Mouse (Mus musculus): Measurements from ENCODE around the gene Fndc8. TPM values are rescaled to one million over a fixed set of nuclear protein-coding genes. Genes with fewer than 3 reads are reported as not detected.

Gene Fndc8
- polyA plus RNA-seq, 1 experiment = 0.08 TPM

GRCm38 (mm10) chr11:82847571-82848000, 44.3 kb upstream of the Fndc8 start:
- TF ChIP-seq FOSL1 (IDR thresholded peaks at IDR 0.05; ENCODE audit: insufficient read depth, low read length, poor library complexity, severe bottlenecking) = no peak
- TF ChIP-seq CTCF (IDR thresholded peaks at IDR 0.05; ENCODE audit: control insufficient read depth, insufficient read depth, insufficient read length) = no peak
- TF ChIP-seq MYOD1 (IDR thresholded peaks at IDR 0.05; ENCODE audit: control insufficient read depth, insufficient read length, low read depth) = no peak
- TF ChIP-seq CEBPB (IDR thresholded peaks at IDR 0.05; ENCODE audit: low read depth) = no peak
- no peak for TF ChIP-seq USF1 (IDR thresholded peaks at IDR 0.05; ENCODE audit: low read depth)
- TF ChIP-seq MYOG (IDR thresholded peaks at IDR 0.05; ENCODE audit: control insufficient read depth, extremely low read depth, insufficient read length) = no peak
- no peak for TF ChIP-seq MAX (IDR thresholded peaks at IDR 0.05)
- H3K79me3 ChIP-seq (ENCODE audit: low read depth) = no peaks in the 10 kb centered on the region
- H3K79me2 ChIP-seq (ENCODE audit: control insufficient read depth, insufficient read depth) = no peaks in the 10 kb centered on the region
- H3ac ChIP-seq (ENCODE audit: control insufficient read depth, insufficient read length, low read depth) = no peak overlapping the region
- H3K27me3 ChIP-seq (ENCODE audit: control insufficient read depth, insufficient read depth, insufficient read length) = no peaks in the 10 kb centered on the region
- H3K4me3 ChIP-seq (ENCODE audit: insufficient read depth, poor library complexity, severe bottlenecking) = no peak overlapping the region
- no peaks in the 10 kb centered on the region for H3K36me3 ChIP-seq (ENCODE audit: control insufficient read depth, insufficient read depth)

- no peaks in the 10 kb centered on the region for H3K27me3 ChIP-seq (ENCODE audit: control insufficient read depth, insufficient read depth, insufficient read length)
- H3K79me2 ChIP-seq (ENCODE audit: control insufficient read depth, insufficient read depth) = no peaks in the 10 kb centered on the region
Measured at GRCm38 (mm10) chr11:82850259-82850658, 41.7 kb upstream of the Fndc8 start.

GRCm38 (mm10) chr11:82852115-82852514, 39.8 kb upstream of the Fndc8 start:
- Histone ChIP-seq H3K27me3 (ENCODE audit: control insufficient read depth, insufficient read depth, insufficient read length) (no peaks in the 10 kb centered on the region), H3K4me3 (ENCODE audit: insufficient read depth, poor library complexity, severe bottlenecking) (no peak overlapping the region), H3K79me2 (ENCODE audit: control insufficient read depth, insufficient read depth) (no peaks in the 10 kb centered on the region), H3K79me3 (ENCODE audit: low read depth) (no peaks in the 10 kb centered on the region), H3ac (ENCODE audit: control insufficient read depth, insufficient read length, low read depth) (no peak overlapping the region), H3K36me3 (ENCODE audit: control insufficient read depth, insufficient read depth) (no peaks in the 10 kb centered on the region)
- TF ChIP-seq USF1 (IDR thresholded peaks at IDR 0.05; ENCODE audit: low read depth) = no peak
- TF ChIP-seq CTCF (IDR thresholded peaks at IDR 0.05; ENCODE audit: control insufficient read depth, insufficient read depth, insufficient read length) = no peak
- no peak for TF ChIP-seq MYOD1 (IDR thresholded peaks at IDR 0.05; ENCODE audit: control insufficient read depth, insufficient read length, low read depth)
- no peak for TF ChIP-seq MAX (IDR thresholded peaks at IDR 0.05)
- TF ChIP-seq FOSL1 (IDR thresholded peaks at IDR 0.05; ENCODE audit: insufficient read depth, low read length, poor library complexity, severe bottlenecking) = no peak
- no peak for TF ChIP-seq CEBPB (IDR thresholded peaks at IDR 0.05; ENCODE audit: low read depth)
- no peak for TF ChIP-seq MYOG (IDR thresholded peaks at IDR 0.05; ENCODE audit: control insufficient read depth, extremely low read depth, insufficient read length)

More at GRCm38 (mm10) chr11:82850259-82850658, 41.7 kb upstream of the Fndc8 start:
- no peaks in the 10 kb centered on the region for H3K36me3 ChIP-seq (ENCODE audit: control insufficient read depth, insufficient read depth)
- no peaks in the 10 kb centered on the region for H3K79me3 ChIP-seq (ENCODE audit: low read depth)
- H3ac ChIP-seq (ENCODE audit: control insufficient read depth, insufficient read length, low read depth) = no peak overlapping the region
- no peak overlapping the region for H3K4me3 ChIP-seq (ENCODE audit: insufficient read depth, poor library complexity, severe bottlenecking)
- TF ChIP-seq CTCF (IDR thresholded peaks at IDR 0.05; ENCODE audit: control insufficient read depth, insufficient read depth, insufficient read length) = no peak
- TF ChIP-seq USF1 (IDR thresholded peaks at IDR 0.05; ENCODE audit: low read depth) = no peak
- TF ChIP-seq MAX (IDR thresholded peaks at IDR 0.05) = no peak
- no peak for TF ChIP-seq MYOG (IDR thresholded peaks at IDR 0.05; ENCODE audit: control insufficient read depth, extremely low read depth, insufficient read length)
- TF ChIP-seq CEBPB (IDR thresholded peaks at IDR 0.05; ENCODE audit: low read depth) = no peak
- TF ChIP-seq FOSL1 (IDR thresholded peaks at IDR 0.05; ENCODE audit: insufficient read depth, low read length, poor library complexity, severe bottlenecking) = no peak
- no peak for TF ChIP-seq MYOD1 (IDR thresholded peaks at IDR 0.05; ENCODE audit: control insufficient read depth, insufficient read length, low read depth)

DNA sequence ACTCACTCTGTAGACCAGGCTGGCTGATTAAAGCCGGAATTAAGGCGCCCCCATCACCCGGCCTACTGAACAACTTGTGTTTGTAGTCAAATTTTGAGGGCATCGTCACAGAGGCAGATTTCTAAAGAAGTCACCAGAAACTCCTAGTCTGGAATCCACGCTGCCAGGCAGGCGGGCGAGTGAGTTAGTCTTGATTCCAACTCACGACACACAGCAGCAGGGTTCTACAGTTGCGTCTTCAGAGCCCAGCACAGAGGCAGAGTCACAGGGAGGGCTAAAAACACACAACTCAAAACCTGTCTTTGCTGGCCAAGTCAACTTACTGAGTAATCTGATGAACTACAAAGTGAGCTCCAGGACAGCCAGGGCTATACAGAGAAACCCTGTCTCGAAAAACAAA, 39.4 kb upstream of the Fndc8 start:
- no peak overlapping the region for H3K4me3 ChIP-seq (ENCODE audit: insufficient read depth, poor library complexity, severe bottlenecking)
- no peak overlapping the region for H3ac ChIP-seq (ENCODE audit: control insufficient read depth, insufficient read length, low read depth)
- no peaks in the 10 kb centered on the region for H3K79me3 ChIP-seq (ENCODE audit: low read depth)
- H3K79me2 ChIP-seq (ENCODE audit: control insufficient read depth, insufficient read depth) = no peaks in the 10 kb centered on the region
- no peaks in the 10 kb centered on the region for H3K36me3 ChIP-seq (ENCODE audit: control insufficient read depth, insufficient read depth)
- H3K27me3 ChIP-seq (ENCODE audit: control insufficient read depth, insufficient read depth, insufficient read length) = no peaks in the 10 kb centered on the region
- no peak for TF ChIP-seq CEBPB (IDR thresholded peaks at IDR 0.05; ENCODE audit: low read depth)
- no peak for TF ChIP-seq USF1 (IDR thresholded peaks at IDR 0.05; ENCODE audit: low read depth)
- TF ChIP-seq FOSL1 (IDR thresholded peaks at IDR 0.05; ENCODE audit: insufficient read depth, low read length, poor library complexity, severe bottlenecking) = no peak
- no peak for TF ChIP-seq MYOG (IDR thresholded peaks at IDR 0.05; ENCODE audit: control insufficient read depth, extremely low read depth, insufficient read length)
- TF ChIP-seq MAX (IDR thresholded peaks at IDR 0.05) = no peak
- no peak for TF ChIP-seq CTCF (IDR thresholded peaks at IDR 0.05; ENCODE audit: control insufficient read depth, insufficient read depth, insufficient read length)
- TF ChIP-seq MYOD1 (IDR thresholded peaks at IDR 0.05; ENCODE audit: control insufficient read depth, insufficient read length, low read depth) = no peak

GRCm38 (mm10) chr11:82852958-82853357, 39.0 kb upstream of the Fndc8 start:
- Histone ChIP-seq H3K4me3 (ENCODE audit: insufficient read depth, poor library complexity, severe bottlenecking) (no peak overlapping the region), H3K79me2 (ENCODE audit: control insufficient read depth, insufficient read depth) (no peaks in the 10 kb centered on the region), H3K36me3 (ENCODE audit: control insufficient read depth, insufficient read depth) (no peaks in the 10 kb centered on the region), H3K79me3 (ENCODE audit: low read depth) (no peaks in the 10 kb centered on the region), H3K27me3 (ENCODE audit: control insufficient read depth, insufficient read depth, insufficient read length) (no peaks in the 10 kb centered on the region), H3ac (ENCODE audit: control insufficient read depth, insufficient read length, low read depth) (no peak overlapping the region)
- TF ChIP-seq MAX (IDR thresholded peaks at IDR 0.05) (no peak), FOSL1 (IDR thresholded peaks at IDR 0.05; ENCODE audit: insufficient read depth, low read length, poor library complexity, severe bottlenecking) (no peak), MYOD1 (IDR thresholded peaks at IDR 0.05; ENCODE audit: control insufficient read depth, insufficient read length, low read depth) (no peak), CEBPB (IDR thresholded peaks at IDR 0.05; ENCODE audit: low read depth) (no peak), USF1 (IDR thresholded peaks at IDR 0.05; ENCODE audit: low read depth) (no peak), CTCF (IDR thresholded peaks at IDR 0.05; ENCODE audit: control insufficient read depth, insufficient read depth, insufficient read length) (no peak), MYOG (IDR thresholded peaks at IDR 0.05; ENCODE audit: control insufficient read depth, extremely low read depth, insufficient read length) (no peak)

DNA sequence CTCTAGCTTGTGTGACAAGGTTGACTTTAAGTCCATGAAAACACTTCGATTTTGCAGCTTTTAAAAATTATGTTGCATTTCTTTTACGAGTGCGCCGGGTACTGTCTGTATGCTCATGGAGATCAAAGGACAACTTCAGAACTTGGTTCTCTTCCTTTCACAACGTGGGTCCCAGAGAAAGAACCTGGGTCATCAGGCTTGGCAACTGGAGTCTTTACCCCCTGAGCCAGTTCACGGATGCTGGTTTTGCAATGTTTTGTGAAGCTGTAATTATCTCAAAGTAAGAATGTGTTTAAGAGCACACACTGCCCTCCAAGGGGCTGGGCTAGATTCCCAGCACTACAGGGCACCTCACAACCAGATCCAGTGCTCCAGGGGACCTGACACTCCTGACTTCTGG, 37.8 kb upstream of the Fndc8 start:
- Histone ChIP-seq H3K27me3 (ENCODE audit: control insufficient read depth, insufficient read depth, insufficient read length) (no peaks in the 10 kb centered on the region), H3K36me3 (ENCODE audit: control insufficient read depth, insufficient read depth) (no peaks in the 10 kb centered on the region), H3K79me2 (ENCODE audit: control insufficient read depth, insufficient read depth) (no peaks in the 10 kb centered on the region), H3K4me3 (ENCODE audit: insufficient read depth, poor library complexity, severe bottlenecking) (no peak overlapping the region), H3K79me3 (ENCODE audit: low read depth) (no peaks in the 10 kb centered on the region), H3ac (ENCODE audit: control insufficient read depth, insufficient read length, low read depth) (no peak overlapping the region)
- TF ChIP-seq MYOG (IDR thresholded peaks at IDR 0.05; ENCODE audit: control insufficient read depth, extremely low read depth, insufficient read length) (no peak), MYOD1 (IDR thresholded peaks at IDR 0.05; ENCODE audit: control insufficient read depth, insufficient read length, low read depth) (no peak), CTCF (IDR thresholded peaks at IDR 0.05; ENCODE audit: control insufficient read depth, insufficient read depth, insufficient read length) (no peak), MAX (IDR thresholded peaks at IDR 0.05) (no peak), USF1 (IDR thresholded peaks at IDR 0.05; ENCODE audit: low read depth) (no peak), FOSL1 (IDR thresholded peaks at IDR 0.05; ENCODE audit: insufficient read depth, low read length, poor library complexity, severe bottlenecking) (no peak), CEBPB (IDR thresholded peaks at IDR 0.05; ENCODE audit: low read depth) (no peak)

All from C2C12 (cell line).